Mouse (Mus musculus) retina, adult 2 months (tissue): ENCODE measurements at regions not wholly inside any gene's neighbourhood (a gene's known extent, or its start where the extent isn't known, plus 50 kb on each side); places are given as distances from the start of the nearest gene placed in this dataset.

Experiments used
- DNase-seq: peaks from one replicate; pipeline ENCODE4 v3.0.0-alpha.2; 2012; ENCODE audit warnings: low read depth, low spot score

DNA sequence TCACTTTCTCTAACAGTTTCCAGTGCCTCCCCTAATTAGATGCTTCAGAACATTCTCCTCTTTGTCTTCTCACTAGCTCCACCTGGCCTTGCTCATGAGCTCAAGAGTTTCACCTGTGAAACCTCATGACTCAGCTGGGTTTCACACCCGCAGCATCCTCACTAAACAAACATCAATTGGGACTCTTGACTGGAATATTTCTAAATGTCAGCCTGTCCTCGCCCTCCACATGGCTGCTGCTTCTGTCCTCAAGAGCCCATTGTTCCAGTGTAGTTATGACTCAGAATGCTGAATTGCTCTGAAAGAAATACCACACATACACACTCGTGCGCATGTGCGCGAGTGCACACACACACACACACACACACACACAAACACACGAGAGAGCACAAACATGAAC, 407.2 kb downstream of the Prss52 start:
- no peak for DNase-seq

DNA sequence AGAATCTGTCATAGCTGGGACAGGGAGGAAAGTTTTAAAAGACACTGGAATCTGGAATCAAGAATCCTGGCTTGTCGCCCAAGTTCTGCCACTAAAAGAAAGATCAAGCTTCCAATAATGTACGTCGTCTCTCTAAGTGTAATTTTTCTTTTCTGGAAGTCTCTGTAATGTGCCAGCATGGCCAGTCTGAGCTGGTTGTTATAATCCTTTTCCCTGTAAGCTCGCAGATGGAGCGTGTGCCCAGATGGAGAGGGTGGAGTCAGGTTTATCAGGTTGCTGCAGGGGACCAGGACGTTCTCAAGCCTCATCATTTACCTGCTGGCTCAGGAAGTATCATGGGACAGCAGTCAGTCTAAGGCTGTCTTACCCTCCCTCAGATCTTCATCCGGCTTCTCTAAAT, 408.6 kb downstream of the Prss52 start:
- DNase-seq = peak; percentile 66

DNA sequence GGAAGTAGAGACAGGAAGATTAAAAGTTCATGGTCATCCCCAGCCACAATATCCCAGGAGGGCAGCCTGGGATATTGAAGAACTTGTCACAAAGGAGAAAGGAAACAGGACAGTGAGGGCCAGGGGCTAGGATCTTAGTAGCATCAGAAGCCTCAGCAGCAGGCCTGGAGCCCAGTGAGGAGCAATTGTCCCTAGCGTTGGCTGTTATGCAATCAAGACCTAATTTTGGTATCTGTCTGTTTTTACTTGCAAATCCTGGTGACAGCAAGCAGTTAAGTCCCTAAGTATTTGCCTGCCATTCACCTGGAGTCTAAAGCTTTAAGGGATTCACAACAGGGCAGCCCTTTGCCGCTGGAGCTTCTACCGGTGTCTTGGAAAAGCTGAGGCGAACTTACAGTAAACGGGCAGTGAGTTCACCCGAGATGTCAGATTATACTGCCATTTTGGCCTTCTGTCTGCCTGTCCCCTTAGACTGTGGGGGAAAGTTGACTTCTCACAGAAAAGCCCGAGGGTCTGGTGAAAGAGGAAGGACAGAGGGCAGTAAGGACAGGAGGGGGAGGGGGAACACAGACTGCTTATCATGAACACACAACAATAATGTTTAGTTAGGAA, 413.6 kb downstream of the Prss52 start:
- DNase-seq = no peak

DNA sequence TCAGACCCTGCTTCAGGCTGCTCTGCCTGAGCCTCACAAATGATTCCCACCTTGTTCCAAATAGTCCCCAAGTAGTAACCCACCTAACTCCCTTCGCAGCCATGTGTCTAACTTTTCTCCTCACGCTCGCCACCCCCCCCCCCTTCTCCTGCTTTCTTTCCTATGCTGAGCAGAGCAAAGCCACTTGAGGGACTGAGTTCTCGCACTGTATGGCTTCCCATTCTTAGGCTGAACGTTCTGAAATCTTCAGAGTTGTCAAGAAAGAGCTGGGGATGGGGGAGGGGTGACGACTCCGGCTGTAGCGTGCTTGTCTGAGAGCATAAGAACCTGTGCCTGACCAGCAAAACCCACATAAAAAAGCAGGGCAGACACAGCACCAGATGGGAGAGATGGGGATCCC, 420.6 kb downstream of the Prss52 start:
- DNase-seq = no peak

DNA sequence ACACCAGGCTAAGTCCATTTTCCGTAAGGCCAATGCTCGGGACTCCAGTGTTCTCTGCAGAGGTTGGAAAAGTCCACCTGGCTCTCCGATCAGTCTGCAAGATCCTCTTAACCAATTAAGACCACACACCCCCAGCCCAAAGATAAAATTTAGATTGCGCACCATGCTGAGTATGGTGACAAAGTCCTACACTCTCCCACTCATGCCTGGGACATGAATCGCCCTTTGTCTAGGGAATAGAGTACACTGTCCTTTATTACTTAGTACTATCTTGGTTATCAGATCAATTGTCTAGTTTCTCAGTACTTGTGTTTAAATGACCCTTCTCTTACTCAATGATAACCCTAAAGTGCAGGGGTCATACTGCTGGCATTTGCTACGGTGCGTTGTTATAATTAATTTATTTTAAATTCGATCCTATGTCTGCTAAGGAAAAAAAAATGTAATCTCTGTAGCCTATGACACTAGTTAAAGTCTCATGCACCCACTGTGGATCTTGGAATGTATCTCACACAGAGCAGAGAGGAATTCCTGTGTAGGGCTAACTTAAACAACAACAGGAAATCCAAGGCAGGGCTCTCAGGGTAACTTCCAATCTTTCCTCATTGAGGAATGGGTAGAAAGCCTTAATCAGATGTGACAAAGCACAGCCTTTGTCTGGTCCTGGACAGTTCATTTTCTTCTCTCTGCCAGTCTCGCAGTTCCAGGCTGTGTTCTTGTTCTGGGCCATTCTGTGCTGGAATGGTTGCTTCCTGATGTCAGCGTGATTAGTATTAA, 421.4 kb downstream of the Prss52 start:
- no peak for DNase-seq

DNA sequence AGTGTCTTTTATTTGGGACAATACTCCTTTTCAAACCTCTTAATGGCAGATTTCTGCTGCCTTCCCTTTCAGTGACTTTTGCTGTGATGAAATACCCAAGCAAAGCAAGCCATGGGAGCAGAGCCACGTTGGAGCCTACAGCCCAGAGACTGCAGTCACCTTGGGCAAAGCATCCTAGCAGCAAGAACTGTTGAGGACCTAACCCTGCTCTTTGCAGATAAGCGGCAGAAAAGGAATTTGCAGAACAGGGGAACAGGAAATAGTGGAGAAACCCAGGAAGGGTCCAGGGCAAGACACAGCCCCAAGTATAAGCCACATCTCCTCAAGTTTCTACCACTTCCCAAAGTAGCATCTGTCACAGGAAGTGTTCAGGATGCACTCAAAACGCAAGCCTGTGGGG, 426.5 kb downstream of the Prss52 start:
- DNase-seq = no peak

DNA sequence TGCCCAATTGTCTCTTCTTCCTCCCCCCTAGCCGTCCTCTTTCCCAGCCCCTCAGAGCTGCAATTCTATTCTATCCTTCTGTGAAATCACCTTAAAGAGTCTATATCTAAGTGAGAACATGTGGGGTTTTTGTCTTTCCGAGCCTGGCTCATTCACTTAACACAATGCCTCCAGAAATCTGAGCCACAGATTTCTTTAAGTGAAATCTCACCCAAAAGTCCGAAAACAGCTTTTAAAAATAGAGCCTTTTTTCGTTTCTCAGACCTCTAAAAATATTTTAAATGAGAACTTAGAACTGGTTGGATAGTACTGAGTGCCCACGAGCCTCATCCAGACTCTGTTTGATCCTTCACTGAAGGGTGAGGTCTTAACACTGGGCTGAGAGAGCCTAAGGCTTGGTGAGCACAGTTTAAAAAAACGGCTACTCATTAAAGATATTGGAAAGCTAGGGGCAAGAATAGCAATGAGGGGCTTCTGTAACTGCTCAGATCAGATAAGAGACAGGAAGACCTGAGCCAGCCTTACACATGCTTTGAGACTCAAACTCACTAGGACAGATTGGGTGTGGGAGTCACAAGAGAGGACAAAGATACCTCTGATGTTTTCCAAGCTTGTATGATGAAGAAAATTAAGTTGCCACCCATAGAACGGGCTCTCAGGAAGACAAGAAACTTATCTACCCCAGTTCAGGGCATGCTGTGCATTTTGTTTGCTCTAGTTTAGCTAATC, 427.3 kb downstream of the Prss52 start:
- no peak for DNase-seq

DNA sequence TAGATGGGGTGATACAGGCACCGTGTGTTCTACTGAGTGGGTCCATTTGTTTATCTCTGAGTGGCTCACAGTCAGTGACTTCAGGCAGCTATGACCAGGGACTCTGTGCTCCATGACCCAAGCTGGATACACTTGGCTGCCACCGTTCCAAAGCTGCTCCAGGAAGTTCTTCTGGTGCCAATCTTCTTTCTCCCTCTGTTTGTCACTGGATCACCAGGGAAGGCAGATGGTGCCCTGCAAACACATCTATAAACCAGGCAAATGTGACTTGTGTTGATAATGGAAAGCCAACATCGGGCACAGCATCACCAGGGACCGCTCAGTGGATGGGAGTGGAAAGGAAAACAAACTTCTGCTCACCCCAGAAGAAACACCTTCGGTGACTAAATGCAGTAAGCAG, 428.3 kb downstream of the Prss52 start:
- DNase-seq = no peak

DNA sequence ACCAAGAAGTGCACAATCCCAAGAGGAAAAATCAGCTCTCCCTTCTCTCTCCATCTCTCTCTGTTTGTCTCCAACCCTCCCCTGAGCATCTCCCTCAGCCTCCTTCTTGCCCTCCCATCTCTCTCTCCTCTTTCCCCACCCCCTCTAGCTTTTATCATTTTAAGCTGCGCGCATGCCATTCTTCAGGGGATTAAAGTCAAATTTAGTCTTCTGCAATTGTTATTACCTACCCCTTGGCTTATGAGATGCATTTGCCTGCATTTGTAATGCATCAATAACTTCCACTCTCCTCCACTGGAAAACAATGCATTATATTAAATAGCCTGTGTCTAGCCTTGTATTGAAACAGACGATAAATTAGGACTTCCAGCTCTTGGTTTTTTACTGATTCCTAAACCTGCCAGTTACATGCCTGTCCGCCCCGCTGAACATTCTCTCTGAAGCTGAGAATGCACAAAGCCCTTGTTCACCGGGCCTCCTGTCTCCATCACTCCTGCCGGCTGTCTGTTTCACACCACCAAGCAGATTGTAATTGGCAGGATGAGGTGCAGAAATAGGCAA, 429.6 kb downstream of the Prss52 start:
- no peak for DNase-seq

DNA sequence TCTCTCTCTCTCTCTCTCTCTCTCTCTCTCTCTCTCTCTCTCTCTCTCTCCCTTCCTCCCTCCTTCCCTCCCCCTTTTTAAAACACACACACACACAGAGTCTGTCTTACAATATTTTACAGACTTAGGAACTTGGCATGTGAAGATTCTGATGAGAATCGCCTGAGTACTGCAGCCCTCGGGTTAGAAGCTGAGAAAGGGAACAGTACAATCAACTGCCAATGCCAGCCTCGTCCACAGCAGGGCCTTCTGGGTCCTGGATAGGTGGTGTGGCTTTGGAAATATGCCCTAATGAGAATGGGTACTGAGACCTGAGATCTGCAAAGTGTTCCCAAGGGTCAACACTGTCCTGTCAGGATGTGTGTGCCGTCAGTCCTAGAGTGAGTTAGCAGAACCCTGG, 430.1 kb downstream of the Prss52 start:
- DNase-seq = no peak

DNA sequence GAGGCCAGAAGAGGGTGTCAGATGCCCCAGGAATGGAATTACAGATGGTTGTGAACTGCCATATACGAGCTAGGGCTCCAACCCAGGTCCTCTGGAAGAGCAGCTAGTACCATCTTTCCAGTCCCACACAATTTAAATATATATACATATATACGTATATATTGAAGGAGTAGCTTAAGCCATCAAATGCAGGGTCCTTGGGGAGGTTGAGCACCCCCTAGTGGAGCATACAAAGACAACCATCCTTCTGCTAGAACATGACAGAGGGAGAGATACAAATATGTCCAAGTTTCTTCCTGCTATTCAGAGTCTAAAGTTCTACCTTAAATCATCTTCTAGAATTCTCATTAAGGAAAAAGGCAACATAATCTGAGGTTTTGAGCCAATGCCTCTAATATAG, 435.4 kb downstream of the Prss52 start:
- no peak for DNase-seq

DNA sequence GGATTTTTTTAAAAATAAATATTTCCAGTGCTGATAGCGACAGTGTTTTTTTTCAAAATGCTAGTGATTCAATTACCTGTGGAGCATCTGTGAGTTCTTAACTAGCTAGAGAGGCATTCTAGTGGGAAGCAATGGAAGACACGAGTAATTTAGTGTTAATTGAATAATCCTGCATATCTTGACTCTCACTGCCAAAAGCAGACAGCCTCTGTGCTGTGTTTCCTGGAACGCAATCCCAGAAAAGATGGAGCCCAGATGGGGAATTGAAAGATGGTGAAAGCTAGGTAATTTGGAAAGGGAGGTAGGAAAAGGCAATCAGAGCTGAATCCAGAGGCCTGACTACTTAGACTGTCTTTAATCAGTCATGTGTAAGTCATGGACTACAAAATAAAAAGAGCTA, 441.0 kb downstream of the Prss52 start:
- DNase-seq = no peak

DNA sequence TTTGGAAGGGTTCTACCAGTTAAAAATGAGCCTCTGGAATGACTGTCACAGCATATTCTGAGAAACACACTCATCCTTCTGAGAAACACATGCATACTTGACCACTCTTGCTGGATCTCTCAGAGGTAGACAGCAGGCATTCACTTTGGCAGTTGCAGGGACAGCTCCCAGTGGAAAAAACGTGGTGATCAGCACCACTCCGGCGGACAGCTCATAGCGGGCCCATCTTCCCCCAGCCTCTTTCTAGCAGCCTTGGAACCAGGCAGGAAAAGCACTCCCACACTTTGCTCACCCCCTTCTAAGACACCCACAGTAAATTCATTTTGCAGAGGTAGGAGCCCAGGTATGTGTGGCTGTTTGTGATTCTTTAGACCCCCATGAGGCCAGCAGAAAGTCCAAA, 442.7 kb downstream of the Prss52 start:
- no peak for DNase-seq

DNA sequence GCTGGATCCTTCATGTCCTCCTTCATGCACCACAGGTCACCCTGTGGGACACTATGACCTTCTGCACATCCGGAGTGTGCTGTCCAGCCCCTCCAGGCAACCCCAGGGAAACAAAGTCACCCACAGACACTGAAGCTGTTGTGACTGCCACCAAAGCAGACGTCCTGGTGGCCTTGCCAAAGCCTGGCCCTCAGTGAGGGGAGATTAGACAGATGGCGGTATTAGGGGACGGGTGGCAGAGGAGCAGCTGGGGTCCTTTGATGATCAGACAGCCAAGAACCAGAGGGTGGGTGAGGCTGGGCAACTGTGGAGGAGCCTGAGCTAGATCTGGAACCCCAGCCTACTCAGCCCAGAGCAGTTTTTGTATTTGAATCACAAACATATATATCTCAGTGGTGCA, 448.9 kb downstream of the Prss52 start:
- no peak for DNase-seq

DNA sequence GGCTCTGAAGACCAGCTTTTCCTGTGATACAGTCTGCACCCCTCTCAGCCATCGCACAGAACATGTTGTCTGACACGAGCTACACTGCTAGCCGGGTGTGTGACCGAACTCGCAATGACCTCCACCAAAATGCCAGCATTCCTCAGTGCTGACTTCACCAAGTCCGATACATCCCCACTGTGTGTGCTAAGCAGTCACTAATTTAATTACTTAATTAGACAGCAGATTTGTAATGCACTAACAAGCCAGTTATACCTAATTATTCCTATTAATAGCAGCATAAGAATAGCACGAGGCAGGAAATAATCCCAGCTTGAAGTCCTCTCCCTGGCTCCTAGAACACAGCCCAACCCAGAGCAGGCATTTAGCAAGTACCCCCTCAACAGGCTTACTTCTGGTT, 452.0 kb downstream of the Prss52 start:
- DNase-seq = peak; percentile 66

DNA sequence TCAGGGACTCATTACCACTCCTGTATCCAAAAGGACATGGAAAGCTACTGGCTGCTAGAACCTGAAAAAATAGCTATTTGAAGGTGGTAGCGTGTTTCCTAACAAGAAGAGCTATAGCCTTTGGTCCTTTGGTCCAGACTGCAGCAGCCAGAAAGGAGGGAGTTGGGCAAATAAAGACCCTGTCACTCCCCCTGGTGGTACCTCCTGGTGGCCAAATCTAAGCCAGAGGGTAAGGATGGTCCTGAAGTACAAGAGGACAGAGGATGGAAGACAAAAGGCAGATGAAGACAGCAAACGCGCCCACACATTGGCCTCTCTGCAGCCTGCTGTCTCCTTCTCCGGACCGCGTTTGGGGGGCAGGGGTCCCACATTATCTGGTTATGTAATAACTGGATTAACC, 453.4 kb downstream of the Prss52 start:
- no peak for DNase-seq

DNA sequence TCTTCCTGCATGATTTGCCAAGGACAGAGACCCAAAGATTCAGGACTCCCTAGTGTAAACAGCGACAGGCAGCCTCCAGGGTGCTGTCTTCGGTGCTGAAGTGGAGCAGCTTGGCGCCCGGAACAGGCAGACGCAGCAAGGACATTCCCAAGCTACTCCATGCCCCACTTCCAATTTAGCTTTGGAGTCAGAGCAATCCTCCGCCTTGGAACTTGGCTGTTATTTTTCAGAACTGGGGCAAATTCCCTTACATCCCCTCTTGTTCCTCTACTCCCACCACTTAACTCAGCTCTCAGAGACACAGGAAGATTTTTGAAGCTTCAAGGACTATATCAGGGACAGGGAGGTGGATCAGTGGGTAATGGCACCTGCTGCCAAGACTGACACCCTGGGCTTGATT, 464.6 kb downstream of the Prss52 start:
- DNase-seq = no peak

DNA sequence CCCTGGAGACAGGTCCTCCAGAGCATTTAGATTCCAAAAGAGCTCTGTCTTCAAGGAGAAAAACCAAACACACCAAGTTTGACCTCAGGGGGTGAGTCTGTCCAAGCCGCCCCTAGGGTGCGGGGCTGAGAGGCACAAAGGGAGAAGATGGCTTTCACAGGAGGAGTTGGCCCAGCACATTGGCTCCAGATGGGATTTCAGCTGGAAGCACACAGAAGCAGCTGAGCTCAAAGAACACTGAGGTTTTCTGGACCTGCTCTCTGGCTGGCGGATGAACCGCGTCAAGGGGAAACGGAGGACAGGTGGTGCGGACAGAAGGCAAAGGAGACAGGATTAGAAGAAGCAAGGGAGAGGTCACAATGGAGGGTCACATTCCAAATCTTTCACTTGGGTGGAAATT, 466.9 kb downstream of the Prss52 start:
- DNase-seq = no peak

DNA sequence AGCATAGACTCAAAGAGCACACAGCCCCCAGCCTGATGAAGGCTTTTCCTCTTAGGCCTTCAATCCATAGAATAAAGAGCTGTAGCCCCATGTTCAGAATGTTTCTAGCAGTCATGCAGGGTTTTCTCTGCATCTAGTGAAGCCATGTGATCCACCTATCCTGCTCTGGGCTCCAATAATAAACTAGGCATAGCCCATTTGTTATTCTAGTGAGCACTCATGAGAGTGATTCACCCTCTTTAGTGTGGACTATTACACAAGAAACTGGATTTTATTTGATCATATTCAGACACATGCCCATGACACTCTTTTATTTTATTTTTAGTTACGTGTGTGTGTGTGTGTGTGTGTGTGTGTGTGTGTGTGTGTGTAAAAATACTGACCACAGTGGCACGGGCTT, 468.7 kb downstream of the Prss52 start:
- no peak for DNase-seq

DNA sequence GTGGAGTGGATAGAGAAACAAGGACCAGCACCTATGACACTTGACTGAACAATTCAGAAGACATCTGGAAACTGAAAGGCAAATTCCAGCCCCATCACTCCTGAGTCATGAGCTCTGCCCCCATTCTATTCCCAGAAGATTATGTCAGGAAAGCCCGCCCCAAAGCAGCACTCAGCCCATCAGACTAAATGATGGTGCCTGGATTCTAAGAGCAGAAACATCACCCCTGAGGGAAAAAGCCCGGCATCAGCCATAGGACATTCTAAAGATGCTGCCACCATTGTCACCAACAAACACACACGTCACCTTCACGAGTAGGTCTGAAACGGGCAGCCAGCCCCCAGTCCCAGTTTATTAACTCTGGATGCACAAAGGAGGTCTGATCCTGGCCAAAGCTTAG, 469.7 kb downstream of the Prss52 start:
- DNase-seq = no peak

DNA sequence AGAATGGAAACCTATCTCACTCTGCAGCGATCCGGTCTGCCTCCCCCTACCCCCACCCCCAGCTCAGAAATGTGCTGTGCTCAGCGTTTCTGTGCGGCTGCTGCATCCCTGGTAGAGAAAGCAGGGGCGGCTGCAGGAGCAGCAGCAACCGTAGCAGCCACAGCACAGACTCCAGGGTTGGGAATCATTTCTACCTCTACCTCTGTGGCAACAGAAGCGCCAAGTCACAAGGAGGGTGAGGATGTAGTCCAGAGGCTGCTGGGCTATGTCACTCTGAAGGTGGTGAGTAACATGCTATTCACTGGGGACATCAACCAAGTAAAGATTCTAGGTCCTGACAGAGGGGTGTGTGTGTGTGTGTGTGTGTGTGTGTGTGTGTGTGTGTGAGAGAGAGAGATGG, 470.2 kb downstream of the Prss52 start:
- DNase-seq = no peak

DNA sequence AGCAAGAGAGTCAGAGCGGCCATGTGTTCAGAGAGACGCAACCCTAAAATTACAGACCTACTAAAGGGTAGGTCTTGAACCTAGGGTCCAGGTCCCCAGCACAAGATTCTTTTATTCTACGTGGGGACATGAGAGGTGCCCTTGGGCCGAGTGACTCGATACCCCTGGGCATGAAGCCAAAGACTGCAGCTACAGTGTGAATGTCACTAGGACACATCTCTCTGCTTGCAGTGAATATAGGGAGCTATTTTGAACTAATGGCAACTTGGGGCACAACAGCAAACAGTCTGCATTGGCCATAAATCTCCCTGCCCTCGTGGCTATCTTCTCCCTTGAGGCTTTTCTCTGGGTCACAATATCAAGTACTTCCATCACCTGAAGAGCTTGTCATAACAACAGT, 470.7 kb downstream of the Prss52 start:
- no peak for DNase-seq

DNA sequence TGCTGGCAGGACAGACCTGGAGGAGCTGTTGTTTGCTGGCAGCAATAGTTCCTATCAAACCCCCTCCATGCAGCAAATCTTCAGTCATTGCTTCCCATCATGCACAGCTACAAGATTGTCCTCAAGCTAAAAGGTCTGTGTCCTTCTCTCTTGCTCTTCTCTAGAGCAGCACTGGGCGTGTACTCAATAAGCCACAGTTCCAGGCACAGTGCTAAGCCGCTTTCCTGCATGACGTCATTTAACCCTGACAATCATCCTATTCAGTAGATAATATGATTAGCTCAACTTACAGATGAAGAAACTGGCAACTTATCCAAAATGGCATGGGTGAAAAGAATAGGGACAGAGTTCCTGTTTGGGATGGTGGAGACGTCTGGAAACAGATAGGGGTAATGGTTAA, 471.9 kb downstream of the Prss52 start:
- peak; percentile 97 for DNase-seq
